24 mouse cellular contexts compared by ENCODE assay signal in the genomic region with DNA sequence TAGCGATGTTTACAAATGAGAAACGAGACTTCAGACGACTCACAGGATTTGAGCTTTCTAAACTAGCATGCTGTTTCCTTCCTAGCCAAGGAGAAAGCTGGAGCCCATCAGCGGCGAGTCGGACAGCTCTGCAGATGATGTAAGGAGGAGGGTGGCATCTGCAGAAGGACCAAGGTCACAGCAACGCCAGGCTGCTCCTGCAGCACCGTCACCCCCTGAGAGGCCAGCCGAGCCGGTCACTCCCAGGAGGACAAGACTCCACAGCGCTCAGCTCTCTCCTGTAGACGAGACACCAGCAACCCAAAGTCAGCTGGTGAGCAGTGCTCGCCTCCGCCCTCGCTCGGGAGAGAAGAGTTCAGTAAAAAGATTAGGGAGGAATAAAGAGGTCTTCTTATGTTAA. TPM values are rescaled to one million over a fixed set of nuclear protein-coding genes. Genes with fewer than 3 reads are reported as not detected.
DNase-seq lines count a peak whose midpoint lies in the region; ATAC-seq lines count a peak whose summit lies in the region.
"Had no signal": no experiment of that assay in that cellular context is flagged by ENCODE, and none has a peak within 500 bp of the region (broad histone marks: within the 10 kb centered on the region; RNA-seq: fewer than 3 reads in every experiment).

No protein-coding gene starts in this region.

- peak; percentile 33 for DNase-seq in lung, postnatal 10 days
- DNase-seq in lung, postnatal 25 days (ENCODE audit: low spot score): no peak
- DNase-seq in adrenal gland, postnatal 10 days: peak; percentile 41
- peak; percentile 44 for DNase-seq in adrenal gland, postnatal 25 days
- DNase-seq in forebrain, embryonic 14.5 days (ENCODE audit: low spot score): no peak
- DNase-seq in layer of hippocampus, postnatal 14 days (ENCODE audit: low spot score in 2 of 2): no peak
- DNase-seq: cerebellum, adult 11 months; cerebellum, adult 2 months; cerebellum, adult 9-11 months; cerebellum, postnatal 25 days; gastrocnemius, postnatal 25 days; heart, adult 18-20 months; heart, postnatal 10 days; heart, postnatal 36 days had no signal

- peaks cover 23% of the 10 kb centered on the region; the same call in 1 of the 2 replicates for H3K36me3 ChIP-seq in forebrain, embryonic 14.5 days (ENCODE audit: control insufficient read depth, insufficient read depth, low read length)
- H3K36me3 ChIP-seq: intestine, embryonic 15.5 days had no signal

- H3K4me3 ChIP-seq in forebrain, embryonic 14.5 days (ENCODE audit: low read depth, low read length): no peak overlapping the region
- H3K4me3 ChIP-seq: embryonic facial prominence, embryonic 12.5 days; embryonic facial prominence, embryonic 15.5 days; forebrain, embryonic 15.5 days; heart, embryonic 12.5 days; heart, embryonic 15.5 days; hindbrain, embryonic 10.5 days; hindbrain, embryonic 13.5 days; intestine, embryonic 15.5 days had no signal

- no peaks in the 10 kb centered on the region for H3K4me1 ChIP-seq in forebrain, embryonic 14.5 days (ENCODE audit: control insufficient read depth, insufficient read depth, low read length)
- H3K4me1 ChIP-seq: embryonic facial prominence, embryonic 12.5 days; embryonic facial prominence, embryonic 15.5 days; forebrain, embryonic 15.5 days; heart, embryonic 12.5 days; heart, embryonic 15.5 days; hindbrain, embryonic 10.5 days; hindbrain, embryonic 13.5 days; intestine, embryonic 15.5 days had no signal

- no peaks in the 10 kb centered on the region for H3K27me3 ChIP-seq in forebrain, embryonic 14.5 days (replicated peaks; ENCODE audit: control insufficient read depth, insufficient read depth, low read length)
- H3K27me3 ChIP-seq: embryonic facial prominence, embryonic 12.5 days; embryonic facial prominence, embryonic 15.5 days; forebrain, embryonic 15.5 days; heart, embryonic 12.5 days; heart, embryonic 15.5 days; hindbrain, embryonic 13.5 days; intestine, embryonic 15.5 days had no signal

- no peak overlapping the region for H3K9ac ChIP-seq in forebrain, embryonic 14.5 days (ENCODE audit: low read length)
- H3K9ac ChIP-seq: embryonic facial prominence, embryonic 12.5 days; embryonic facial prominence, embryonic 15.5 days; forebrain, embryonic 15.5 days; heart, embryonic 12.5 days; heart, embryonic 15.5 days; hindbrain, embryonic 13.5 days; intestine, embryonic 15.5 days had no signal

- WGBS in forebrain, embryonic 14.5 days: 90% methylated on average over 16 of the region's 16 CpGs

- ATAC-seq in forebrain, embryonic 14.5 days: no peak
- ATAC-seq: CD4-positive, CD25-positive, alpha-beta regulatory T cell, adult 4 months; forebrain, embryonic 15.5 days; hindbrain, embryonic 16.5 days; intestine, embryonic 15.5 days had no signal

- H3K4me2 ChIP-seq in forebrain, embryonic 14.5 days (ENCODE audit: low read length): no peak overlapping the region
- H3K4me2 ChIP-seq: embryonic facial prominence, embryonic 12.5 days; embryonic facial prominence, embryonic 15.5 days; forebrain, embryonic 15.5 days; heart, embryonic 12.5 days; heart, embryonic 15.5 days; hindbrain, embryonic 13.5 days; intestine, embryonic 15.5 days had no signal

- H3K9me3 ChIP-seq in forebrain, embryonic 14.5 days (replicated peaks; ENCODE audit: control insufficient read depth, low read length): no peaks in the 10 kb centered on the region
- H3K9me3 ChIP-seq: embryonic facial prominence, embryonic 12.5 days; embryonic facial prominence, embryonic 15.5 days; forebrain, embryonic 15.5 days; heart, embryonic 12.5 days; heart, embryonic 15.5 days; hindbrain, embryonic 10.5 days; hindbrain, embryonic 13.5 days; intestine, embryonic 15.5 days had no signal

- no peak overlapping the region for H3K27ac ChIP-seq in forebrain, embryonic 14.5 days (ENCODE audit: low read depth, low read length)
- H3K27ac ChIP-seq: embryonic facial prominence, embryonic 12.5 days; embryonic facial prominence, embryonic 15.5 days; forebrain, embryonic 15.5 days; heart, embryonic 15.5 days; hindbrain, embryonic 10.5 days; hindbrain, embryonic 13.5 days; intestine, embryonic 15.5 days had no signal

RNA-seq across cellular contexts. Expression of a gene that starts 10.5 kb away (rescaled TPM):
- total RNA-seq in adrenal gland, postnatal 10 days (2021): 1 to 10 TPM; 5.7 to 6.8 TPM
- total RNA-seq in adrenal gland, postnatal 25 days (2021): 1.2 and 4.2 TPM in 2 replicates
- 16.3 and 19.6 TPM in 2 replicates for polyA plus RNA-seq in forebrain, embryonic 14.5 days (2014; fragmentation: Nextera tagmentation; extraction: Ambion mirVana)
- total RNA-seq in layer of hippocampus, postnatal 14 days (2021): 1 to 10 TPM; 1.4 to 1.7 TPM

RNA-seq across cellular contexts. Expression of a gene that starts 54.7 kb away (rescaled TPM):
- 10 to 100 TPM; 12.0 to 17.4 TPM for total RNA-seq in adrenal gland, postnatal 10 days (2021)
- 12.4 and 18.9 TPM in 2 replicates for total RNA-seq in adrenal gland, postnatal 25 days (2021)
- polyA plus RNA-seq in forebrain, embryonic 14.5 days (2014; fragmentation: Nextera tagmentation; extraction: Ambion mirVana): 6.7 and 9.4 TPM in 2 replicates
- 1 to 10 TPM; 4.2 to 6.0 TPM for total RNA-seq in layer of hippocampus, postnatal 14 days (2021)

RNA-seq across cellular contexts. Expression of a gene that starts 54.8 kb away (rescaled TPM):
- 10 to 100 TPM; 18.0 to 21.8 TPM for total RNA-seq in adrenal gland, postnatal 10 days (2021)
- total RNA-seq in adrenal gland, postnatal 25 days (2021): 22.6 and 28.9 TPM in 2 replicates
- 227 and 252 TPM in 2 replicates for polyA plus RNA-seq in forebrain, embryonic 14.5 days (2014; fragmentation: Nextera tagmentation; extraction: Ambion mirVana)
- total RNA-seq in layer of hippocampus, postnatal 14 days (2021): 10 to 100 TPM; 25.5 to 25.9 TPM

Comparison
In these comparisons a context has a peak if more than half of its experiments do, and no peak if none do; other contexts are left out.
1. DNase-seq: peak in lung, postnatal 10 days (single experiment), adrenal gland, postnatal 10 days (single experiment) and adrenal gland, postnatal 25 days (single experiment); none in lung, postnatal 25 days (single experiment), forebrain, embryonic 14.5 days (single experiment) and layer of hippocampus, postnatal 14 days (0 of 2).